Mouse (Mus musculus) megakaryocyte, embryonic 14.5 days (primary cell): ENCODE data around the gene Spata31d1d.

ENCODE experiments used
- FLI1 ChIP-seq: IDR thresholded peaks from 2 replicates; pipeline ENCODE4 v1.6.1; 2012; ENCODE audit warnings: low read length, inconsistent platforms, mixed read lengths
- GATA1 ChIP-seq: IDR thresholded peaks from 3 replicates; pipeline ENCODE4 v1.6.1; 2012; ENCODE audit warnings: mixed read lengths, low read length, inconsistent platforms, borderline replicate concordance

GRCm38 (mm10) chr13:59689313-59689712, 42.2 kb downstream of the Spata31d1d start:
- no peak for TF ChIP-seq FLI1
- TF ChIP-seq GATA1: no peak
